Mouse (Mus musculus): ENCODE results near the gene Tas2r103.

Tas2r103 gene

DNA sequence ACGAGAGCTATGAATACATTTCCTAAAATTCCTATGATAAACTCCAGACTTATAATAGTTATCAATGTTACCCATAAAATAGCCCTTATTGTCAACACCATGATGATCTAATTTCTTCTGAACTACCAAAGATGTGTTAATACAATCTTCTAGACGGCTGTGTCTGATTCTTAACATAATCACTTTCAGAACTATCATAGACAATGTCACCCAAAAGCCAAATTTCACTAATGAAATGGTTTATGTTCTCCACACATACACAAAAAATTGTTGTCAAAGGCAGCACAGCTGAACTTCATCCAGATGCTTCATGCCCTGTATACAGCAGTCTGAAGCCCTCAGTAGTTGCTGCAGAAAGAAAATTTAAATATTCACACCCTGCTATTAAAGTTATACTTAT lies at the start of gene Tas2r103:
TSS of gene Tas2r103 (minus strand) at position 101 of the 400 bp plus-strand sequence.
- DNase-seq (ENCODE audit: low spot score in 2 of 2), result no peak

DNA sequence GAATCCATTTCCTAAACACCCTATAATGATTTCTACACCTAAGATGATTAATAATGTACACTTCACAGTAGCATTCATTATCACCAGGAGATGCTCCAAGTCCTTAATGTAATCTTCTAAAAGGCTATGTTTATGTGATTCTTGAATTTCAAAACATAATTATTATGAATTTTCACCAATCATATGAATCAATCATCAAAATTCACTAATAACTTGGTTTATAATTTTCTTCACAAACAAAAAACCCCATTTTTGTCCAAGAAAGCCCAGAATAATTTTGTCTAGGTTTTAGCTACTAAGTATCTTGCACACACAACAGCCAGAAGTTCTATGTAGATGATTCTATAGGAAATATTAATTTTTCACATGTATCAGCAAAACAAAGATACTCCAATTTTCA lies 18.8 kb upstream of the Tas2r103 start, which contains the start of gene Tas2r140:
TSS of gene Tas2r140 (minus strand) at position 101 of the 400 bp plus-strand sequence.
- DNase-seq (ENCODE audit: low spot score in 2 of 2), result no peak

All from spleen, postnatal 36 days (tissue).